ENCODE assay signal across 10 mouse cellular contexts in genomic region chrX:140540500-140541114, GRCm38 (mm10). TPM values are rescaled to one million over a fixed set of nuclear protein-coding genes. Genes with fewer than 3 reads are reported as not detected.
DNase-seq lines count a peak whose midpoint lies in the region; ATAC-seq lines count a peak whose summit lies in the region.
"Had no signal": no experiment of that assay in that cellular context is flagged by ENCODE, and none has a peak within 500 bp of the region (broad histone marks: within the 10 kb centered on the region; RNA-seq: fewer than 3 reads in every experiment).

No protein-coding gene starts in this region.

- no peak for ATAC-seq in embryonic facial prominence, embryonic 13.5 days (ENCODE audit: insufficient number of reproducible peaks, insufficient read depth, low FRiP score, low TSS enrichment, low read depth)
- no peak for ATAC-seq in liver, embryonic 15.5 days (ENCODE audit: insufficient read depth)
- no peak for ATAC-seq in liver, embryonic 11.5 days (replicated peaks; ENCODE audit: low FRiP score)
- ATAC-seq in midbrain, embryonic 15.5 days (replicated peaks) = no peak
- ATAC-seq: forebrain, embryonic 16.5 days had no signal

- H3K27ac ChIP-seq in embryonic facial prominence, embryonic 13.5 days = no peak overlapping the region
- H3K27ac ChIP-seq in embryonic facial prominence, embryonic 10.5 days (replicated peaks) = no peak overlapping the region
- H3K27ac ChIP-seq in liver, embryonic 15.5 days (replicated peaks) = no peak overlapping the region
- no peak overlapping the region for H3K27ac ChIP-seq in liver, embryonic 11.5 days (ENCODE audit: low read depth, low read length)
- no peak overlapping the region for H3K27ac ChIP-seq in midbrain, embryonic 15.5 days

- H3K4me3 ChIP-seq in embryonic facial prominence, embryonic 13.5 days = no peak overlapping the region
- no peak overlapping the region for H3K4me3 ChIP-seq in embryonic facial prominence, embryonic 10.5 days
- H3K4me3 ChIP-seq in liver, embryonic 15.5 days (replicated peaks) = no peak overlapping the region; the same call in 1 of the 2 replicates
- no peak overlapping the region for H3K4me3 ChIP-seq in liver, embryonic 11.5 days (ENCODE audit: low read depth, low read length)
- no peak overlapping the region for H3K4me3 ChIP-seq in midbrain, embryonic 15.5 days

- H3K4me1 ChIP-seq in embryonic facial prominence, embryonic 13.5 days = peaks cover 12% of the 10 kb centered on the region
- H3K4me1 ChIP-seq in embryonic facial prominence, embryonic 10.5 days = peaks cover 14% of the 10 kb centered on the region
- peaks cover 36% of the 10 kb centered on the region for H3K4me1 ChIP-seq in liver, embryonic 15.5 days (replicated peaks)
- H3K4me1 ChIP-seq in liver, embryonic 11.5 days (replicated peaks; ENCODE audit: control insufficient read depth, insufficient read depth, low read length) = no peaks in the 10 kb centered on the region; the same call in 1 of the 2 replicates
- peaks cover 11% of the 10 kb centered on the region; the same call in 1 of the 2 replicates for H3K4me1 ChIP-seq in midbrain, embryonic 15.5 days

- H3K4me2 ChIP-seq in embryonic facial prominence, embryonic 13.5 days = peak overlapping the region; percentile 63; the same call in 1 of the 2 replicates
- H3K4me2 ChIP-seq in liver, embryonic 15.5 days = peak overlapping the region; percentile 20; the same call in 1 of the 2 replicates
- no peak overlapping the region for H3K4me2 ChIP-seq in liver, embryonic 11.5 days
- H3K4me2 ChIP-seq in midbrain, embryonic 15.5 days = no peak overlapping the region

- 0 out of 2 replicates have a peak, but pooled peaks cover 9% of the 10 kb centered on the region for H3K36me3 ChIP-seq in embryonic facial prominence, embryonic 13.5 days
- peaks cover 13% of the 10 kb centered on the region for H3K36me3 ChIP-seq in embryonic facial prominence, embryonic 10.5 days (replicated peaks)
- H3K36me3 ChIP-seq in liver, embryonic 15.5 days (replicated peaks) = no peaks in the 10 kb centered on the region
- H3K36me3 ChIP-seq in liver, embryonic 11.5 days (ENCODE audit: control insufficient read depth, insufficient read depth, low read length) = no peaks in the 10 kb centered on the region
- H3K36me3 ChIP-seq in midbrain, embryonic 15.5 days (replicated peaks) = no peaks in the 10 kb centered on the region

- DNase-seq in embryonic facial prominence, embryonic 10.5 days (ENCODE audit: low spot score) = no peak
- no peak for DNase-seq in liver, embryonic 11.5 days (ENCODE audit: low spot score)
- peak; percentile 70 for DNase-seq in induced T-regulatory cell, adult 2 months (ENCODE audit: low read depth)
- peak; percentile 39 to 57 for DNase-seq in thymus, adult 18-20 months
- DNase-seq in adrenal gland, adult 18-20 months (ENCODE audit: low spot score in 2 of 2) = no peak
- DNase-seq: adrenal gland, postnatal 25 days had no signal

- no peak overlapping the region for H3K9ac ChIP-seq in embryonic facial prominence, embryonic 13.5 days
- H3K9ac ChIP-seq in liver, embryonic 15.5 days = no peak overlapping the region
- no peak overlapping the region for H3K9ac ChIP-seq in liver, embryonic 11.5 days (ENCODE audit: low read depth, low read length)
- H3K9ac ChIP-seq in midbrain, embryonic 15.5 days = no peak overlapping the region

- H3K9me3 ChIP-seq in embryonic facial prominence, embryonic 13.5 days = no peaks in the 10 kb centered on the region
- no peaks in the 10 kb centered on the region for H3K9me3 ChIP-seq in embryonic facial prominence, embryonic 10.5 days
- H3K9me3 ChIP-seq in liver, embryonic 15.5 days (replicated peaks) = no peaks in the 10 kb centered on the region
- H3K9me3 ChIP-seq in liver, embryonic 11.5 days (ENCODE audit: control insufficient read depth, low read length) = no peaks in the 10 kb centered on the region
- no peaks in the 10 kb centered on the region for H3K9me3 ChIP-seq in midbrain, embryonic 15.5 days

- WGBS in embryonic facial prominence, embryonic 13.5 days = 83% methylated on average over 15 of the region's 15 CpGs
- 87% methylated on average over 15 of the region's 15 CpGs for WGBS in embryonic facial prominence, embryonic 10.5 days
- WGBS in liver, embryonic 15.5 days (ENCODE audit: insufficient replicate concordance) = 71% methylated on average over 15 of the region's 15 CpGs
- 83% methylated on average over 15 of the region's 15 CpGs for WGBS in liver, embryonic 11.5 days
- WGBS in midbrain, embryonic 15.5 days = 91% methylated on average over 15 of the region's 15 CpGs

- H3K27me3 ChIP-seq in embryonic facial prominence, embryonic 13.5 days = peaks cover 51% of the 10 kb centered on the region
- peaks cover 95% of the 10 kb centered on the region for H3K27me3 ChIP-seq in embryonic facial prominence, embryonic 10.5 days (replicated peaks; ENCODE audit: low read depth, poor library complexity, severe bottlenecking)
- peaks cover under 1% of the 10 kb centered on the region; the same call in 1 of the 2 replicates for H3K27me3 ChIP-seq in liver, embryonic 15.5 days
- H3K27me3 ChIP-seq in liver, embryonic 11.5 days (replicated peaks; ENCODE audit: control insufficient read depth, insufficient read depth, low read length) = peaks cover 7% of the 10 kb centered on the region
- H3K27me3 ChIP-seq in midbrain, embryonic 15.5 days (replicated peaks) = peaks cover 9% of the 10 kb centered on the region

RNA-seq across cellular contexts. Expression of gene Tsc22d3, which starts 59.9 kb away (rescaled TPM):
- polyA plus RNA-seq in embryonic facial prominence, embryonic 13.5 days (2015; fragmentation: Nextera tagmentation; extraction: Ambion mirVana) = 105 and 120 TPM in 2 replicates
- polyA plus RNA-seq in embryonic facial prominence, embryonic 10.5 days (2016; fragmentation: Nextera tagmentation; extraction: Ambion mirVana) = 112 and 115 TPM in 2 replicates
- polyA plus RNA-seq in liver, embryonic 15.5 days (2015; fragmentation: Nextera tagmentation; extraction: Ambion mirVana) = 18.1 and 19.9 TPM in 2 replicates
- 31.5 and 32.2 TPM in 2 replicates for polyA plus RNA-seq in liver, embryonic 11.5 days (2014; fragmentation: Nextera tagmentation; extraction: Ambion mirVana)
- polyA plus RNA-seq in midbrain, embryonic 15.5 days (2015; fragmentation: Nextera tagmentation; extraction: Ambion mirVana) = 123 TPM in 2 replicates
- 100 to 1,000 TPM; 116 to 148 TPM for total RNA-seq in adrenal gland, adult 18-20 months (2021)

Comparison
In these comparisons a context has a peak if more than half of its experiments do, and no peak if none do; other contexts are left out.
1. H3K4me2 ChIP-seq: peak in embryonic facial prominence, embryonic 13.5 days (single experiment) and liver, embryonic 15.5 days (single experiment); none in liver, embryonic 11.5 days (single experiment) and midbrain, embryonic 15.5 days (single experiment).
2. DNase-seq: peak in induced T-regulatory cell, adult 2 months (single experiment) and thymus, adult 18-20 months (2 of 2); none in embryonic facial prominence, embryonic 10.5 days (single experiment), liver, embryonic 11.5 days (single experiment) and adrenal gland, adult 18-20 months (0 of 2).